Mouse (Mus musculus) left cerebral cortex, postnatal 36 days (tissue): Measurements from ENCODE around the gene Lrrc9. TPM values are rescaled to one million over a fixed set of nuclear protein-coding genes. Genes with fewer than 3 reads are reported as not detected.

Source experiments
- DNase-seq, 2 experiments: peaks; one replicate each; pipeline ENCODE4 v3.0.0; 2021 to 2022; ENCODE audit warnings: low spot score in 2 of 2, mixed read lengths in 1 of 2
- intact Hi-C: fragments of 180-260 bp; cut with DNase I; formaldehyde crosslinking; loops from one replicate; pipeline ENCODE4 v1.15.1; 2025
- microRNA-seq: library from miRNA; unstranded; fragments of <30 nt; microRNA quantifications from one replicate; pipeline ENCODE4 v1.2.0, GENCODE M21; 2022
- total RNA-seq, 2 experiments: library from RNA; stranded (reverse); gene quantifications; 2 replicates each; pipeline ENCODE4 v1.2.3; 2021

Lrrc9 gene
- total RNA-seq, 2 experiments from 2014 or later, result 1.4 to 2.7 TPM

GRCm38 (mm10) chr12:72535599-72535998 lies 93.9 kb downstream of the Lrrc9 start:
- intact Hi-C loops, result no loop called here
- DNase-seq, result no peak

GRCm38 (mm10) chr12:72536021-72536597 lies 94.4 kb downstream of the Lrrc9 start, which contains the start of gene Pcnx4:
Pcnx4 (plus strand) TSS chr12:72536383.
- intact Hi-C loops, result no loop called here
- DNase-seq, result peak; percentile 94 to 97

- intact Hi-C loops, result no loop called here
- peak; percentile 50 to 52 for DNase-seq
Measured at GRCm38 (mm10) chr12:72538571-72538970, 96.9 kb downstream of the Lrrc9 start.

- intact Hi-C loops, result no loop called here
- DNase-seq, result no peak
Measured at GRCm38 (mm10) chr12:72554347-72554746, 112.7 kb downstream of the Lrrc9 start.

GRCm38 (mm10) chr12:72564281-72564795 lies 122.7 kb downstream of the Lrrc9 start:
- intact Hi-C loops, result no loop called here
- no peak for DNase-seq

Small RNAs within 50 kb of the gene (microRNA-seq; reads per million reads assigned to microRNA genes)
- not detected for gene Gm44392

Other genes starting within 250 kb of the Lrrc9 start
- 1,000 to 10,000 TPM; 1,443 to 1,537 TPM for gene Rtn1, start 32.8 kb upstream of the Lrrc9 start, total RNA-seq
- 10 to 100 TPM; 31.4 to 33.7 TPM for gene Pcnx4, start 94.5 kb downstream of the Lrrc9 start, total RNA-seq
- gene Gm4756, start 207.8 kb downstream of the Lrrc9 start, total RNA-seq, result not detected
- 10 to 100 TPM; 34.2 to 45.4 TPM for gene Dhrs7, start 223.0 kb downstream of the Lrrc9 start, total RNA-seq